Mouse (Mus musculus) intestine, embryonic 16.5 days (tissue): ENCODE results near the gene Kif6. TPM values are rescaled to one million over a fixed set of nuclear protein-coding genes. Genes with fewer than 3 reads are reported as not detected.
A peak's percentile ranks its signal among the peaks of the same experiment; 100 is the strongest.

Source experiments
- ATAC-seq: fragments of 200-750 bp; cut with Nextera tagmentation; 2 replicates; pipeline ENCODE4 v1.8.0; 2017; ENCODE audit warnings: moderate TSS enrichment, moderate library complexity
- H3K27ac ChIP-seq: fragments of 300-500 bp; sonication (generic); 2 replicates; pipeline ENCODE4 v1.5.1; 2014; ENCODE audit warnings: mild to moderate bottlenecking, low read length
- H3K27me3 ChIP-seq: fragments of 300-500 bp; sonication (generic); replicated peaks from 2 replicates; pipeline ENCODE4 v1.6.1; 2014; ENCODE audit warnings: low read length, control low read depth, mixed read lengths; ENCODE audit not compliant: control insufficient read depth, insufficient read depth
- H3K36me3 ChIP-seq: fragments of 300-500 bp; sonication (generic); 2 replicates; pipeline ENCODE4 v1.6.1; 2014; ENCODE audit warnings: low read length, control low read depth; ENCODE audit not compliant: control insufficient read depth, insufficient read depth
- H3K4me1 ChIP-seq: fragments of 300-500 bp; sonication (generic); 2 replicates; pipeline ENCODE4 v1.6.1; 2014; ENCODE audit warnings: low read length, control low read depth, mixed read lengths; ENCODE audit not compliant: control insufficient read depth, insufficient read depth
- H3K4me2 ChIP-seq: fragments of 300-500 bp; sonication (generic); 2 replicates; pipeline ENCODE4 v1.6.1; 2014; ENCODE audit warnings: low read depth, low read length, control low read depth
- H3K4me3 ChIP-seq: fragments of 300-500 bp; sonication (generic); 2 replicates; pipeline ENCODE4 v1.5.1; 2014; ENCODE audit warnings: mild to moderate bottlenecking, low read length
- H3K9ac ChIP-seq: fragments of 300-500 bp; sonication (generic); 2 replicates; pipeline ENCODE4 v1.6.1; 2014; ENCODE audit warnings: low read depth, low read length
- H3K9me3 ChIP-seq: fragments of 300-500 bp; sonication (generic); 2 replicates; pipeline ENCODE4 v1.6.1; 2016; ENCODE audit warnings: low read length, control low read depth; ENCODE audit not compliant: control insufficient read depth
- WGBS: fragments of 180-500 bp; shearing (Covaris S2); extraction: QIAGEN DNeasy Blood & Tissue Kit; methylation state at CpG from one replicate; pipeline ENCODE4 v1.1.7; 2014; 5-methylcytosine and 5-hydroxymethylcytosine counted together
- polyA plus RNA-seq: library from polyadenylated mRNA; unstranded; fragments of >200 nt; fragmentation: Nextera tagmentation; extraction: Ambion mirVana; gene quantifications from 2 replicates; pipeline ENCODE4 v1.2.1, GENCODE M21; 2015

Gene Kif6
- polyA plus RNA-seq, 1 experiment from 2014 or later: 1.1 TPM

- H3K27me3 ChIP-seq: no peaks in the 10 kb centered on the region
- H3K27ac ChIP-seq: no peak overlapping the region
- peaks cover 4% of the 10 kb centered on the region; the same call in 1 of the 2 replicates for H3K4me1 ChIP-seq
- H3K4me2 ChIP-seq: no peak overlapping the region
- no peaks in the 10 kb centered on the region for H3K36me3 ChIP-seq
- WGBS: 66% methylated on average over 8 of the region's 8 CpGs
- ATAC-seq: no peak
- no peak overlapping the region for H3K4me3 ChIP-seq
- no peak overlapping the region for H3K9ac ChIP-seq
- H3K9me3 ChIP-seq: no peaks in the 10 kb centered on the region
These were observed 66.5 kb downstream of the Kif6 start for GRCm38 (mm10) chr17:49681410-49681809.

- Histone ChIP-seq H3K27me3 (no peaks in the 10 kb centered on the region), H3K4me3 (no peak overlapping the region), H3K4me2 (no peak overlapping the region), H3K4me1 (peaks cover 4% of the 10 kb centered on the region; the same call in 1 of the 2 replicates), H3K36me3 (no peaks in the 10 kb centered on the region), H3K27ac (no peak overlapping the region), H3K9ac (no peak overlapping the region), H3K9me3 (no peaks in the 10 kb centered on the region)
- no peak for ATAC-seq
- 17% methylated on average over 2 of the region's 2 CpGs for WGBS
These were observed 69.2 kb downstream of the Kif6 start for GRCm38 (mm10) chr17:49684146-49684545.

DNA sequence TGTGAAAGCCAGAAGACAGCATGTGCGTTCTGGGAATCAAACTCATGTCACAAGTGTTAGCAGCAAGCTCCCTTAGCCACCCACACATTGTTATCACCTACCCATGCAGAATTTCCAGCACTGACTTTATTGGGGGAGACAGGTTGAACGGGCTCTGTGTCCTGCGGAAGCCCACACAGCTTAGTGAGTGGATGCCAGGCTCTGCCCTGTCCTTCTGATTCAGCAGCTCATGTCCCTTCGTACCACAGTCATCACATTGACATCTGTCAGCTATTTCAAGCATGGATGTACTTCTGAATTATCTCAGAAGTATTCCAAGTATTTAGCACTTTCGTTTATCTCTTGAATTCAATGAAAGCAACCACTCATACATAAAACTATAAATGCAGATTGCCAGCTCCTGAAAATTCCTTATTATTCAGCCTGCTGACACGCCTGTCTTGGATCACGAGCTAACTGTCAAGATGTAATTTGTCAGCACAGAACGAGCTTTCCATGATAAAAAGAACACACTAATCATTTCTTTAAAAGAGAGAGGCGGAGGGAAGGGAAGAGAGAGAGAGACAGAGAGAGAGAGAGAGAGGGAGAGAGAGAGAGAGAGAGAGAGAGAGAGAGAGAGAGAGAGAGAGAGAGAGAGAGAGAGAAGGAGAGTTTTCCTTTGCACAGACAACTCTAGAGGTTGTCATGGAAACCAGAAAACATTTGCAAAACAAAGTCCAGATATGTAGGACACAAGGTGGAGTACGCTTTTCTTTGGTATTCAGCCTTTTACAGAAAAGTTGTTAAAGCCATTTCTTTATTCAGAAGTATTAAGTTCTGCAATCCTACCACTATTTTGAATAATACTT is 75.9 kb downstream of the Kif6 start:
- Histone ChIP-seq H3K27ac (no peak overlapping the region), H3K27me3 (no peaks in the 10 kb centered on the region), H3K9me3 (no peaks in the 10 kb centered on the region), H3K9ac (no peak overlapping the region), H3K4me3 (no peak overlapping the region), H3K4me1 (0 out of 2 replicates have a peak, but pooled peaks cover 5% of the 10 kb centered on the region), H3K4me2 (no peak overlapping the region), H3K36me3 (no peaks in the 10 kb centered on the region)
- ATAC-seq: peak; percentile 64
- WGBS: 48% methylated on average over 10 of the region's 10 CpGs

GRCm38 (mm10) chr17:49691455-49691805 is 76.5 kb downstream of the Kif6 start:
- ATAC-seq: no peak; the same call in 1 of the 2 replicates
- no peak overlapping the region for H3K4me2 ChIP-seq
- no peak overlapping the region for H3K4me3 ChIP-seq
- no peaks in the 10 kb centered on the region for H3K27me3 ChIP-seq
- 70% methylated on average over 9 of the region's 9 CpGs for WGBS
- no peak overlapping the region for H3K9ac ChIP-seq
- no peak overlapping the region for H3K27ac ChIP-seq
- H3K36me3 ChIP-seq: no peaks in the 10 kb centered on the region
- H3K9me3 ChIP-seq: no peaks in the 10 kb centered on the region
- 0 out of 2 replicates have a peak, but pooled peaks cover 5% of the 10 kb centered on the region for H3K4me1 ChIP-seq

DNA sequence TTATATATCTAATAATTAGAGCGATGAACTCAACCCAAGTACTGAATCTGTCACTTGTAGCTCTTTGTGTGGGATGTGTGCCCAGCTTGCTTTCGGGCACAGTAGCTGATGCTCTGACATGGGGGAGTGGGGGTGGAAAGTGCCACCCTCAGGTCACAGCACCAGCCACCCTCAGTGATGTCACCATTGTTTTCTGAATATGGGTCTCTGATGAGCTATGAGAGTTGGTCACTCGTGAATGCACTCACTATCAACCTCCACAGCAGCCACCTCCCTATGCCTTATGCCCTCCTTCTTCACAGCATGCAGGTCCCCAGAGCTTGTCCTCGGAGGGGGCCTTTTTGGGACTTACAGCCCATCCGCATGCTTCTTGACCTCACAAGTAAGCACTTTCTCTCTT is 78.3 kb downstream of the Kif6 start:
- WGBS: 76% methylated on average over 5 of the region's 5 CpGs

GRCm38 (mm10) chr17:49697220-49697619 is 82.3 kb downstream of the Kif6 start:
- Histone ChIP-seq H3K9me3 (no peaks in the 10 kb centered on the region), H3K9ac (no peak overlapping the region)
- 83% methylated on average over 5 of the region's 5 CpGs for WGBS

More for the DNA sequence above, 78.3 kb downstream of the Kif6 start:
- Histone ChIP-seq H3K9me3 (no peaks in the 10 kb centered on the region), H3K36me3 (no peaks in the 10 kb centered on the region), H3K4me1 (0 out of 2 replicates have a peak, but pooled peaks cover 5% of the 10 kb centered on the region), H3K27ac (no peak overlapping the region), H3K4me3 (no peak overlapping the region), H3K4me2 (no peak overlapping the region), H3K9ac (no peak overlapping the region), H3K27me3 (no peaks in the 10 kb centered on the region)
- ATAC-seq: no peak

DNA sequence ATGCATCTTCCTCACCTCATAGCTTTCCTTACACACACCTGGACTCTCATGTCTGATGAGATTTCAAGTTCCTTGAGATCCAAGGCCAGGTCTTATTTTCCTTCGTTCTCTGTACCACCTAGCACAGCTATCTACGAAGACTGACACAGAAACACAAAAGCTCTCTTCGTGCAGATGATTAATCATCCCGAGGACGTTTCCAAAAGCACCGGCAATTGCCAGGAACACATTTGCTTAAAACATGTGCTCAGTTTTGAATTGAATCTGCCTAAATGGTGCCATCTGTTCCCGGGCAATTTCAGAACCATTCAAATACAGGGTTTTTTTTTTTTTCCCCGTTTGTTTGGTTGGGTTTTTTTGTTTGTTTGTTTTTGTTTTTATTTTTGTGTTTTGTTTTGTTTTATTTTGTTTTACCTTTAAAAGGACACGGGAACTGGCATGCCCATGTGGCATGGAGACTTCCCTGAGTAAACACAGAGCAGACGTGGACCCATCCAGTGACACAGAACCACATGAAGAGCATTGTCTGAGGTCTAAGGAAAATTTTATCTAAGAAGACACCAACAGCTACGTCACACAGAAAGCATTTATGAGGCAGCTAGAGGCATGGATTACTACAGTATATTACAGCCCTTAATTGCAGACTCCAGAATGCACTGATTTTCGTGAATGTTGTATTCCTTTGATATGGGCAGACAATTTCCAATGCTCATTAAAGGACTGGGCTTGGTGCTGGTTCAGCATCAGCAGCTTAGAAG is 88.7 kb downstream of the Kif6 start:
- H3K4me3 ChIP-seq: no peak overlapping the region
- no peak overlapping the region for H3K4me2 ChIP-seq
- no peaks in the 10 kb centered on the region for H3K27me3 ChIP-seq
- no peaks in the 10 kb centered on the region for H3K4me1 ChIP-seq
- no peak overlapping the region for H3K27ac ChIP-seq
- no peaks in the 10 kb centered on the region for H3K9me3 ChIP-seq
- H3K9ac ChIP-seq: no peak overlapping the region
- ATAC-seq: no peak
- H3K36me3 ChIP-seq: no peaks in the 10 kb centered on the region
- WGBS: 68% methylated on average over 12 of the region's 12 CpGs

More at GRCm38 (mm10) chr17:49697220-49697619, 82.3 kb downstream of the Kif6 start:
- no peak for ATAC-seq
- H3K4me2 ChIP-seq: no peak overlapping the region
- H3K4me3 ChIP-seq: no peak overlapping the region
- no peaks in the 10 kb centered on the region for H3K36me3 ChIP-seq
- H3K27me3 ChIP-seq: no peaks in the 10 kb centered on the region
- no peaks in the 10 kb centered on the region for H3K4me1 ChIP-seq
- no peak overlapping the region for H3K27ac ChIP-seq

- ATAC-seq: no peak
- Histone ChIP-seq H3K4me3 (no peak overlapping the region), H3K9me3 (no peaks in the 10 kb centered on the region), H3K27ac (no peak overlapping the region), H3K9ac (no peak overlapping the region), H3K27me3 (no peaks in the 10 kb centered on the region), H3K4me2 (no peak overlapping the region), H3K4me1 (no peaks in the 10 kb centered on the region), H3K36me3 (no peaks in the 10 kb centered on the region)
- WGBS: 82% methylated on average over 2 of the region's 2 CpGs
These were observed 94.3 kb downstream of the Kif6 start for GRCm38 (mm10) chr17:49709192-49709591.

DNA sequence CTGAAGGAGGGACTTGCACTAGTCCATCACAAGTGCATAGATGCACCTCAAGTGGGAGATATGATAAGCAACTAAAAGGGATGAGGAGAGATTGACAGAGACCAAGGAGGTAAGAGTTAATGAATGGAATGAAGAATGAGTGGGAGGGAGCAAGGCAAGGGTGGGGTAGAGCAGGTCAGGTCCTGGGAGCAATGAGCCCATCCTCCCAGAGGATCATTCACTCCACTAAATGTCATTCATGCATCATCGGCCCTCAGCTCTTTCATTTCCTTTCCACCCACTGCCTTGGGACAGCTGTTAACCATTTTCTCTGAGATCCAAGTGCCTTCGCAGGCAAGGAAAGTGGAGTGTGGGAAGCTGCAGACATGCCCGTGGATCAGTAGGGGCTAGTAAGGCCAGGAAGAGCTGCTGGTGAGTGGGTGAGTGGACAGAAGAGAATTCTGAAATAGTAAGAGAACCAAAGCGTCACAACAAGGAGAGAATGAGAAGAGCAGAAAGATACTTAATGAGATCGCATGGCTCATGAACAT is 95.2 kb downstream of the Kif6 start:
- ATAC-seq: no peak
- no peak overlapping the region for H3K27ac ChIP-seq
- H3K9me3 ChIP-seq: no peaks in the 10 kb centered on the region
- no peaks in the 10 kb centered on the region for H3K27me3 ChIP-seq
- no peak overlapping the region for H3K9ac ChIP-seq
- H3K4me3 ChIP-seq: no peak overlapping the region
- H3K36me3 ChIP-seq: no peaks in the 10 kb centered on the region
- WGBS: 83% methylated on average over 5 of the region's 5 CpGs
- H3K4me1 ChIP-seq: no peaks in the 10 kb centered on the region
- no peak overlapping the region for H3K4me2 ChIP-seq
